Mouse (Mus musculus) intestine, embryonic 14.5 days (tissue): ENCODE data around the gene Bicdl1. TPM values are rescaled to one million over a fixed set of nuclear protein-coding genes. Genes with fewer than 3 reads are reported as not detected.

ENCODE experiments used
- ATAC-seq: fragments of 200-750 bp; cut with Nextera tagmentation; replicated peaks from 2 replicates; pipeline ENCODE4 v1.8.0; 2017; ENCODE audit warnings: low read depth, moderate number of reproducible peaks, moderate TSS enrichment, moderate library complexity; ENCODE audit not compliant: low FRiP score, low TSS enrichment
- DNase-seq: peaks from one replicate; pipeline ENCODE4 v3.0.0-alpha.2; 2018; ENCODE audit warnings: low spot score
- H3K27ac ChIP-seq: fragments of 300-500 bp; sonication (generic); 2 replicates; pipeline ENCODE4 v1.5.1; 2014; ENCODE audit warnings: low read depth, mild to moderate bottlenecking, control low read depth
- H3K27me3 ChIP-seq: fragments of 300-500 bp; sonication (generic); replicated peaks from 2 replicates; pipeline ENCODE4 v1.6.1; 2014; ENCODE audit warnings: low read length, control low read depth; ENCODE audit not compliant: control insufficient read depth, insufficient read depth
- H3K36me3 ChIP-seq: fragments of 300-500 bp; sonication (generic); 2 replicates; pipeline ENCODE4 v1.6.1; 2014; ENCODE audit warnings: low read length, control low read depth; ENCODE audit not compliant: control insufficient read depth, insufficient read depth
- H3K4me1 ChIP-seq: fragments of 300-500 bp; sonication (generic); replicated peaks from 2 replicates; pipeline ENCODE4 v1.6.1; 2014; ENCODE audit warnings: low read length, control low read depth, mixed read lengths; ENCODE audit not compliant: control insufficient read depth, insufficient read depth
- H3K4me2 ChIP-seq: fragments of 300-500 bp; sonication (generic); 2 replicates; pipeline ENCODE4 v1.6.1; 2014; ENCODE audit warnings: low read length
- H3K4me3 ChIP-seq: fragments of 300-500 bp; sonication (generic); 2 replicates; pipeline ENCODE4 v1.5.1; 2014; ENCODE audit warnings: low read depth, low read length, control low read depth, mixed read lengths
- H3K9ac ChIP-seq: fragments of 300-500 bp; sonication (generic); 2 replicates; pipeline ENCODE4 v1.6.1; 2014; ENCODE audit warnings: mild to moderate bottlenecking, low read length
- H3K9me3 ChIP-seq: fragments of 300-500 bp; sonication (generic); 2 replicates; pipeline ENCODE4 v1.6.1; 2016; ENCODE audit warnings: low read length, control low read depth; ENCODE audit not compliant: control insufficient read depth
- WGBS: fragments of 180-500 bp; shearing (Covaris S2); extraction: QIAGEN DNeasy Blood & Tissue Kit; methylation state at CpG from one replicate; pipeline ENCODE4 v1.1.7; 2014; 5-methylcytosine and 5-hydroxymethylcytosine counted together
- polyA plus RNA-seq: library from polyadenylated mRNA; unstranded; fragments of >200 nt; fragmentation: Nextera tagmentation; extraction: Ambion mirVana; gene quantifications from 2 replicates; pipeline ENCODE4 v1.2.1, GENCODE M21; 2014

Gene Bicdl1
- polyA plus RNA-seq, 1 experiment from 2014 or later = 13.6 TPM

DNA sequence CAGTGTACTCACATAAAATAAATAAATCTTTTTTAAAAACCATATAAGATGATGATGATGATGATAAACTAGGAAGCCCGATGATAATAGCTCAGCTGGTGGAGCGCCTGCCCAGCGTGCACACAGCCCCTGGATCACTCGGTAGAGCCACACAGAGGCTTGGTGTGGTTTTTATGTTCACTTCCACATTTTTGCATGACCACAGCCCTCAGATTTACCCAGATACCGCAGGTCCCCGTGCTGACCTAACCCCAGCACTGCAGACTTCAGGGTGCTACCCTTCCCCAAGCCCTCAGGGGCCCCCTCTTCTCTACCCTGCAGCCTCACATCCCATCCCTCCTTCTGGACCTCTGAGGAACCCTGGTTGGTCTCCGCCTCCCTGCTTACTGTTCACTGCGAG lies 103.3 kb downstream of the Bicdl1 start:
- ATAC-seq (no peak), DNase-seq (no peak)
- Histone ChIP-seq H3K4me2 (no peak overlapping the region), H3K27ac (no peak overlapping the region), H3K9ac (no peak overlapping the region), H3K4me1 (peaks cover 7% of the 10 kb centered on the region), H3K36me3 (no peaks in the 10 kb centered on the region; the same call in 1 of the 2 replicates), H3K4me3 (no peak overlapping the region), H3K27me3 (no peaks in the 10 kb centered on the region), H3K9me3 (no peaks in the 10 kb centered on the region)
- WGBS = 77% methylated on average over 8 of the region's 8 CpGs

DNA sequence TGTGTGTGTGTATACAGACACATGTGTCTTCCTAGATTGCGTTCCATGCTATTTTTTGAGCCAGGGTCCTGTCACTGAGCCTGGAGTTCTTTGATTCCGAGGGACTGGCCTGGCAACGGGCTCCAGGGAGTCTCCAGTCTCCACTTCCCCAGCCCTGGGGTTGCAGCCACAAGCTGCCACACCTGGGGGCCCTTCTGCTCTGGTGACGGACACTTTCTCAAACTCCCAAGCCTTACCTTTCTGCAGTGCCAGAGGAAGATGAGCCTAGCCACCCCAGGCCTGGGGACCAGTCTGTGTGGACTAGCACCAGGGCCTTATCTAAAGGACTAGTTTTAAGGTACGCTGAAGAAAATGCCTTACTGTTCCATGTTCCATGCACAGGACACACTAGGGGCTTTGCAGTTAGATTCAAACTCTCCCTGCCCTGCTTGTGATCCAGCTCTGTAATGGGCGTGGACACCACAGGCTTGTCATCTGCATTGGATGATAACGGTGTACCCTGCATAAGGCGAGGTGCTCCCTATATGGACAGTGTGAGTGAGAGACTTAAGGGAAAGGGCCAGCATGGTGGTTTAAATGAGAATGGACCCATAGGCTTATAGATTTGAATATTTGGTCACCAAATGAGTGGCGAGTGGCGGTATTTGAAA lies 105.1 kb downstream of the Bicdl1 start:
- H3K36me3 ChIP-seq = peaks cover 10% of the 10 kb centered on the region; the same call in 1 of the 2 replicates
- no peaks in the 10 kb centered on the region for H3K27me3 ChIP-seq
- H3K27ac ChIP-seq = no peak overlapping the region
- no peaks in the 10 kb centered on the region for H3K4me1 ChIP-seq
- no peaks in the 10 kb centered on the region for H3K9me3 ChIP-seq
- H3K9ac ChIP-seq = no peak overlapping the region
- ATAC-seq (no peak), DNase-seq (no peak)
- no peak overlapping the region for H3K4me3 ChIP-seq
- 87% methylated on average over 10 of the region's 10 CpGs for WGBS
- H3K4me2 ChIP-seq = no peak overlapping the region

DNA sequence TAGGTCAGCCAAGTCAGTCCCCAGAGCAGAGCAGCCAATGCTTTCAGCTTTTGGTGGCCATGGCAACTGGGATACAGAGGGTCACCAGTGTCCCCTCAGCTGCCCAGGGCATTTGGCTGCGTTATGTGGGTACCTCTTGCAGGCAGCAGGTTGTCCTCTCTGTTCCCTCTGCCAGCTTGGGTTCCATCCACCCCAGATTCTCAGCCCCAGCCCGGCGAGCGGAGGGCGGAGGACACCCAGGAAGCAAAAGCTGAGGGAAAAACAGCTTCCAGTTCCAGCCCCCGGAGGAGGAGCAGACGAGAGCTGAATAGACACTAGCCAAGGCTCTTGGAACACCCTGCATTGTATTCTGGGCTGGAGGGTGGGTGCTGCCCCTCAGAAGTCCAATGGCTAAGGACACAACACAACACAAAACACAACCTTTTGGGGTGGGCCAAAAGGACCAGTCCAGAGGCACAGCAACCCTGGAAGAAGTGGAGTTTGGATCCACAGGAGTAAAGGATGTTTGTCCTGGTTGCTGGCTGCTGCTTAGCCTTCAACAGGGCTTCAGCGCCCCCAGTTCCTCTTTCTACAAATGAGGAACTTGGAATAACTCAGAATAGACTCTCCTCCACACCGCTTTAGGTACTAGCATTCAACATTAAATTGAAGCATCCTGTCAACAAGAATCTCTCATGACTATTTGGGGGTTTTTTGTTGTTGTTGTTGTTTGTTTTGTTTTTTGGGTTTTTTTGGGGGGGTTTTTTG lies 107.6 kb downstream of the Bicdl1 start:
- H3K36me3 ChIP-seq = peaks cover 32% of the 10 kb centered on the region
- H3K4me2 ChIP-seq = no peak overlapping the region
- no peaks in the 10 kb centered on the region for H3K9me3 ChIP-seq
- H3K27ac ChIP-seq = no peak overlapping the region
- H3K4me3 ChIP-seq = no peak overlapping the region
- H3K4me1 ChIP-seq = no peaks in the 10 kb centered on the region
- 83% methylated on average over 9 of the region's 9 CpGs for WGBS
- no peaks in the 10 kb centered on the region for H3K27me3 ChIP-seq
- H3K9ac ChIP-seq = no peak overlapping the region
- ATAC-seq (no peak), DNase-seq (no peak)

DNA sequence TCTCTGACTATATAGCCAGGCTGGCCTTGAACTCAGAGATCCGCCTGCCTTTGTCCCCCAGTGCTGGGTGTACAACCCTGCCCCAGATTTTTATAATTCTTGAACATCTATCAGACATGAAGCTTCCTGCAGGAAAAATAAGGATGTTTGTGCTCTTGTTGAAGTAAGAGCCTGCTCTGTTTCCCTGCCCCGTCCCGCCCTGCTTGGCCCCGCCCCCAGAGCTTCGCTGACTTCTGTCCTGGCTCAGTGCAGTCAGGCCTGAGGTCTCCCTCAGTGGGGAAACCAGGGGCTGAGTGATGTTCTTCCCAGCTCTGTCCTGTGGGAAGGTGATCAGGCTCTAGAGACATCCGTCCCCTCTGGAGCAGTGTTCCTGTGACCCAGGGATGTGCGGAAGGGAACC lies 108.7 kb downstream of the Bicdl1 start:
- WGBS = 88% methylated on average over 7 of the region's 7 CpGs
- Histone ChIP-seq H3K4me1 (no peaks in the 10 kb centered on the region), H3K4me3 (no peak overlapping the region), H3K4me2 (no peak overlapping the region), H3K9me3 (no peaks in the 10 kb centered on the region), H3K27ac (no peak overlapping the region), H3K9ac (no peak overlapping the region), H3K36me3 (peaks cover 37% of the 10 kb centered on the region), H3K27me3 (no peaks in the 10 kb centered on the region)
- ATAC-seq (no peak), DNase-seq (no peak)

DNA sequence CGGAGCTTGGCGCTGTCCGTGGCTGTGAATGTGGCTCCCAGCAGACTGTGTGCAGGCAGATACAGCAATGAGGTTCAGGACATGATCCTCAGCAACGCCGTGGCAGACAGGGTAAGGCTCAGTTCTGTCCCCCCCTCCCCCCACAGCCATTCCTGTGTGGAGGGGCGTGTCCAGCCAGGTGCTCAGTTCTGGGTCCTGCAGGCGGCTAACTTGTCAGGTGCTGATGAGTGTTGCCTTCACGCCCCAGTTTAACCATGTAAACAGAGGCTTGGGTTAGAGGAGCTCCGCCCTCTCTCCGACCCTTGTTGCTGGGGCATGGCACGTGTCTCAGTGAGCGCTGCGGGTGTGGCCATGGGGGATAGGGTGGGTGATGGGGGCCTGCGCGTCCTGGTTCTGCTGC lies 111.7 kb downstream of the Bicdl1 start:
- no peak overlapping the region for H3K4me2 ChIP-seq
- no peaks in the 10 kb centered on the region for H3K9me3 ChIP-seq
- no peaks in the 10 kb centered on the region for H3K27me3 ChIP-seq
- 82% methylated on average over 15 of the region's 15 CpGs for WGBS
- H3K4me1 ChIP-seq = no peaks in the 10 kb centered on the region
- no peak overlapping the region for H3K9ac ChIP-seq
- H3K27ac ChIP-seq = no peak overlapping the region
- DNase-seq = no peak
- H3K36me3 ChIP-seq = peaks cover 67% of the 10 kb centered on the region
- no peak for ATAC-seq
- no peak overlapping the region for H3K4me3 ChIP-seq

DNA sequence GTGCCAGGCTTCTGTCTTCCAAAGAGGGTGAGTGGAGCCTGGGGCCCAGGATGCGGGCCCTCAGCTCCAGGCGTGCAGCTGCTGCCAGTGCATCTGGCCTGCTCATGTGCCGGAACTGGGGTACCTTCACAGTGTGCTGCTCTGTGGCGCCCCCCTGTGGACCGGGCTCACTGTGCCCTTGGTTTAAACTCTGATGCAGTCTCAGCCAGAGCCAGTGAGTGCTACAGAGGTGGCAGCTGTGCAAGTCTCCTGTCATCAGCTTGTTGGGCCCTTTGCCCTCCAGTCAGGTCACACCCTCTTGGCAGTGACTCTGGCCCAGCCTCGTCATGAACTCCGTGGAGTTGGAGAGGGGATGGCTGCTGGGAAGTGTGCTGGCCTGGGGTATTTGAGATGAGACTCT lies 116.5 kb downstream of the Bicdl1 start:
- Histone ChIP-seq H3K4me3 (no peak overlapping the region), H3K4me2 (no peak overlapping the region), H3K9ac (no peak overlapping the region), H3K36me3 (peaks cover 90% of the 10 kb centered on the region), H3K27ac (no peak overlapping the region), H3K4me1 (no peaks in the 10 kb centered on the region), H3K27me3 (no peaks in the 10 kb centered on the region), H3K9me3 (no peaks in the 10 kb centered on the region)
- WGBS = 84% methylated on average over 7 of the region's 7 CpGs
- ATAC-seq = no peak
- peak; percentile 74 for DNase-seq

DNA sequence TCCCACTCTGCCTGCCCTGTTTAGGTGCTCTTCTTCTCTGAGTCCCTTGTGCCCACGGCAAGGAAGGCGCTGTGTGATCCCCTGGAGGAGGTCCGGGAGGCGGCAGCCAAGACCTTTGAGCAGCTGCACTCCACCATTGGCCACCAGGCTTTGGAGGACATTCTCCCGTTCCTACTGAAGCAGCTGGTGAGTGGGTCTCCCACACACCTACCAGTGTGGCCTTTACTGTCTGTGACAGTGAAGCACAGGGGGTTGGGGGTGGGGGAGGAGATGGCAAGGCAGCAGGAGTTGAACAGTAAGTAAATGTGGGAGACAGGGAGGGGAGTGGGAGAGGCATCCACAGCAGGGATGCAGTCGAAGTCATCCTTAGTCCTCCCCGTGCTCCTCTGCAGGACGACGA lies 118.1 kb downstream of the Bicdl1 start:
- H3K9me3 ChIP-seq = no peaks in the 10 kb centered on the region
- WGBS = 93% methylated on average over 9 of the region's 9 CpGs
- H3K4me2 ChIP-seq = no peak overlapping the region
- H3K27ac ChIP-seq = no peak overlapping the region
- no peaks in the 10 kb centered on the region for H3K27me3 ChIP-seq
- DNase-seq = no peak
- no peak for ATAC-seq
- peaks cover 93% of the 10 kb centered on the region for H3K36me3 ChIP-seq
- no peak overlapping the region for H3K4me3 ChIP-seq
- no peak overlapping the region for H3K9ac ChIP-seq
- H3K4me1 ChIP-seq = no peaks in the 10 kb centered on the region

DNA sequence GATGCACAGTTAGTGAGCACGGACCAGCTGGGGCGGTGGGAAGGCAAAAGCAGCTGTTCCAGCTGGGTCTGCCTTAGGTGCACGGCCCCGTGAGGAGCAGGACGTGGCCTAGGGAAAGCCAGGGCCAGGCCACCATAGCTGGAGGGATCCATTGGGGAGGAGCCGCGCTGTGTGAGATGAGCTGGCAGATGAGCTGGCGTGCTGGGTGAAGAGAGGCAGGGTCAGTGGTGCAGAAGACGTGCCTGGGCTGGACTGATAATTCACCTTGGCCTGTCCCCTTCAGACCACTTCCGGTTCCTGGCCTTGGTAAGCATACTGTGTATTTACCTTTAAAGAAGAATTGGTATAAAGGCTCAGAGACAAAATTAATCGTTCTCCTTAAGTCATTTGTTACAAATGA lies 119.9 kb downstream of the Bicdl1 start:
- no peak overlapping the region for H3K27ac ChIP-seq
- no peaks in the 10 kb centered on the region for H3K9me3 ChIP-seq
- ATAC-seq = no peak
- no peak overlapping the region for H3K4me3 ChIP-seq
- no peak overlapping the region for H3K4me2 ChIP-seq
- H3K9ac ChIP-seq = no peak overlapping the region
- WGBS = 94% methylated on average over 11 of the region's 11 CpGs
- DNase-seq = no peak
- peaks cover 97% of the 10 kb centered on the region for H3K36me3 ChIP-seq
- H3K4me1 ChIP-seq = no peaks in the 10 kb centered on the region
- no peaks in the 10 kb centered on the region for H3K27me3 ChIP-seq

DNA sequence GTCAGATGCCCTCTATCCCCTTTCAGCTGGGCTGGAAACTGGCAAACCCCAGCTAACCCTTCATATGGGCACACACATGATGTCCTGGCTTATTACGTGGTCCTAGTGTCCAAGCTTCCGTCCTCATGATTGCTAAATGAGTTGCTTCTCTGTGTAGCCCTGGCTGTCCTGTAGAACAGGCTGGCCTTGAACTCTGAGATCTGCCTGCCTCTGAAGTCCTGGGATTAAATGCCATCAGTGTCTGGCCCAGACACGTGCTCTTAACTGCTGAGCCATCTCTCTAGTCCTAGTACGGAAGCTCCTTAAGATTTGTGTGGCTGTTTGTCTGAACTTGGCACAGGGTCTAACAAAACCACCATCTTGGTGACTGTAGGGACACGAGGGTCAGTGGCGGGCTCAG lies 127.9 kb downstream of the Bicdl1 start:
- 91% methylated on average over 6 of the region's 6 CpGs for WGBS
- Histone ChIP-seq H3K27ac (no peak overlapping the region), H3K4me3 (no peak overlapping the region), H3K4me1 (no peaks in the 10 kb centered on the region), H3K9me3 (no peaks in the 10 kb centered on the region), H3K9ac (no peak overlapping the region), H3K4me2 (no peak overlapping the region), H3K27me3 (no peaks in the 10 kb centered on the region), H3K36me3 (peaks cover 92% of the 10 kb centered on the region)
- ATAC-seq (no peak), DNase-seq (no peak)
